Mouse (Mus musculus): ENCODE measurements around the gene Acsm1.
"Not testable (repeated sequence)": the region's sequence is repeated elsewhere in the genome, so short reads cannot be mapped to it uniquely, and the experiment has no call there.

Acsm1 gene

DNA sequence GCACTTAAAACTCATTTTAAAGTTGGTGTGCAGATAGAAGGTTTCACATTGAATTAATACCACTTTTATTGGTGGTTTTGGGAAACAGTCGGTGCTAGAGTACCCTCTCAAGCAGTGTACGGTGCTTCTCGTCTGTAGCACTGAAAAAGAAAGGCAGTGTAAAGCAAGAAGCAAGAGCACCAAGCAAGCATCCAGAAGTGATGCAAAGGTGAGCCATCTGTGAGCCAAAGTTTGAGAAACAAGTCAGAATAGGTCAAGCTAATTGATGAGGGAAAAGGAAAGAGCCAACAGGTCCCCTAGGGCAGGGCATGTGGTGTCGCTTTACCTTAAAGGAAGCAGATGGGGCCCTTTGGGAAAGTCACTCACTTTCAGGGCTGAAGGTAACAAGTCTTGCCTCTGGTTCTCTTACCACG, at the start of gene Acsm1:
Acsm1 (plus strand) TSS at position 363 of the 413 bp plus-strand sequence.
- DNase-seq (ENCODE audit: low read depth, low spot score): no peak

- no peak for DNase-seq (ENCODE audit: low read depth, low spot score)
Measured at GRCm38 (mm10) chr7:119559789-119560451, 46.9 kb upstream of the Acsm1 start.

DNA sequence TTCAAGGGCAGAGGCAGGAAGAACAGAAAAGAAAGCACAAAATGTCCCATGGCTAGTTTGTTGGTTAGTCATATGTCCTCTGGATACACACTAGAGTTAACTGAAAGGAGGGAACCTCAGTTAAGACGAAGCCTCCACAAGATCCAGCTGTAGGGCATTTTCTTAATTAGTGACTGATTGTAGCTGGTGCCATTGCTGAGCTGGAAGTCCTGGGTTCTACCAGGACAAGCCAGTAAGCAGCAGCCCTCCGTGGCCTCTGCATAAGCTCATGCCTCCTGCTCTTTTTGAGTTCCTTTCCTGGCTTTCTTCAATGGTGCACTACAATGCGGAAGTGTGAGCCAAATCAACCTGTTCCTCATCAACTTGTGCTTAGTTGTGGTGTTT, 46.4 kb upstream of the Acsm1 start:
- no peak for DNase-seq (ENCODE audit: low read depth, low spot score)

- no peak for DNase-seq (ENCODE audit: low read depth, low spot score)
Measured at GRCm38 (mm10) chr7:119561441-119561840, 45.4 kb upstream of the Acsm1 start.

- not testable (repeated sequence) for DNase-seq (ENCODE audit: low read depth, low spot score)
Measured at GRCm38 (mm10) chr7:119562476-119562875, 44.4 kb upstream of the Acsm1 start.

- DNase-seq (ENCODE audit: low read depth, low spot score): no peak
Measured at GRCm38 (mm10) chr7:119594530-119595107, 12.2 kb upstream of the Acsm1 start.

DNA sequence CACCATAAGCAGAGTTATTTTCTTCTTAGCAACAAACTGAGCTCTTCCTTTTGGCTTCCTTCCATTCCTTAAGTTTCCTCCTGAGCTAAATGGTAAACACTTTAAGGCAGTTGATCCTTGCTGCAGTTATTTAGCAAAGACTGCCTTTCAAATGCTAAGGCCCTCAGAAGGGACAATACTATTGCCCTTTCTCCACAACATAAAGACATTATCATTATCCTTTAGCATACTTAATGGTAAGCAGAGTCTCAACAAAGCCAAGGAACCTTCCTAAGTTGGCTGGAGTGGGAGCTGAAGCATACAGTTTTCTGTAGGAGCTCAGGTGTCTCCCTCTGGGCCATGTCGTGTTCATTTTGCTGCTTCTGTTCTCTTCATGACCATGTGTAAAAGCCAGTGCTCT, 11.5 kb upstream of the Acsm1 start:
- DNase-seq (ENCODE audit: low read depth, low spot score): no peak

GRCm38 (mm10) chr7:119596536-119596935, 10.3 kb upstream of the Acsm1 start:
- no peak for DNase-seq (ENCODE audit: low read depth, low spot score)

DNA sequence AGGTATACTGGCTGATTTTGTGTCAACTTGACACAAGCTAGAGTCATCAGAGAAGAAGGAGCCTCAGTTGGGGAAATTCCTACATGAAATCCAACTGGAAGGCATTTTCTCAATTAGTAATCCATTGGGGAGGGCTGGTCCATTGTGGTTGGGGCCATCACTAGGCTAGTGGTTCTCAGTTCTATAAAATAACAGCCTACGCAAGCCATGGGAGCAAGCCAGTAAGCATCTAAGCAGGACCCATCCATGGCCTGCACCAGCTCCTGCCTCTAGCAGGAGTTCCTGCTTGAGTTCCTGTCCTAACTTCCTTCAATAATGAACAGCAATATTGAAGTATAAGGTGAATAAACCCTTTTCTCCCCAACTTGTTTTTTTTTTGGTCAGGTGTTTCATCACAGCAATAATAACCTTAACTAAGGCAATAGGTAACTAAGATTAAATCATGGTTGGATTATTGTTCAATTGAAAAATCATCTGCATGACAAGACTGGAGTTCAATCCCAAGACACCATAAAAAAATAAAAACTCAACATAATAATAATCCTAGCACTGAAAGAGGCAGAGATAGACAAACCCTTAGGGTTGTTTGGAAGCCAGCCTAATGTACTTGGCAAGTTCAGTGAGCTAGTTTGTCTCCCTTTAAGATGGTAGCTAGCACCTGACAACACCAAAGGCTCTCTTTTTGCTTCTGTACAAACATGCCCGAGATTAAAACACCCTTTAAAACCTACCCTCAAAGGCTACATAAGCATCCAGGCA, 5.5 kb upstream of the Acsm1 start:
- DNase-seq (ENCODE audit: low read depth, low spot score): no peak

GRCm38 (mm10) chr7:119601954-119602317, 4.9 kb upstream of the Acsm1 start:
- DNase-seq (ENCODE audit: low read depth, low spot score): no peak

DNA sequence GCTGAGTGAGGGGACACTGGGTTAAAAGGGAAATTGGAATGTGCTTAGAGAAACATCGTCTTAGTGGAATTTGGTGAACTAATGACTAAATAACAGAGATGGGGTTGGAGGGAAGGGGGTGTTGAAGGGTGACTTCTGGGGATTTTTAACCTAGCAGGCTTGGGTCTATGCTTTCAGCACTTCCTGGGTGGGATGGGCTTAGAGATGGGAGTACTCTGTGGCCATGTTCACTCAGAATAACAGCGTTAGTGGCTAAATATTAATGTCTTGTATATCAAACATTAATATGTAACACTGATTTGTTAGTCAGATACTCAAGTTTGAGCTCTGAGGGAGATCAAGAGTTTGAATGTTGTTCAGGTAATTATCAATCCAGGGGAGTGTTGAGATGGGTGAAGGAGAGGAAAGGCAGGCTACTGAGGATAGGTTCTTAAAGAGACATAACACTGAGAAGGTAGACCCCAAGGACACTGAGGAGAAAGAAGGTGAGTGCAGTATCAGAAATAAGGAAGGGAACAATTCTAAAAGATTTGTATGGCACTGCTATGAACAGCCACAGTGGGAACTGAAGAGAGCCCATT, 1.8 kb upstream of the Acsm1 start:
- DNase-seq (ENCODE audit: low read depth, low spot score): no peak

DNA sequence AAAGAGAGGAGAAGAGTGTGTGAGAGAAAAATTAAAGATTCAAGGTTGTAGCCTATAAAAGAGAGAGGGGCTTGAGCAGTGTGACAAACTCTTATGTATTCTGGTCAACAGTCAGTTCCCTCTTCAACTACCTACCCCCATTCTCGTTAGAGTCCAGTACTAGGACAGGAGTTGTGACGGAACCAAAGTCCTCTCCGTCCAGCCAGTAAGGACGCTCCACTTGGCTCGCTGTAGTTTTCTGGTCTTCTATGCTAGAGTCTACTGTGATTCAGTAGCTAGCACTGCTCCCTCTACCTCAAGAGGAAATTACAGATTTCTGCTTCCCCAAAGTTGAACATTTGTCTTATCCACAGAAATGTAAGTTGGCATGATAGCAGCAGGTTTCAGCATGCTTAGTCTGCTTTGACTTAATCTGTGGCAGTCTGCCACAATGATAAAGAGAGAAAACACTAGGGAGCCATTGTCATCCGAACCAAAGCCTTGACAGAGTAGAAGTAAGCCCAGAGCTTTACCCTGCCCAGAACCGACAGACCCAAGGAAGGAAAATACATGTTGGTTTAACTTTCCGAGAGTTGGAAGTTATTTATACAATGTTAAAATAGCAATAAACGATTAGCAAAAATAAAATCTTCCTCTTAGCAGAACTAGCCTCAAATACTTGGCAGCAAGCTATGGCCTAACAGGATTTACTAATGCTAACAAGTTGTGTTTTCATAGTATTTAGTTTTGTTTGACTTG, 731 bp upstream of the Acsm1 start:
- DNase-seq (ENCODE audit: low read depth, low spot score): no peak

DNA sequence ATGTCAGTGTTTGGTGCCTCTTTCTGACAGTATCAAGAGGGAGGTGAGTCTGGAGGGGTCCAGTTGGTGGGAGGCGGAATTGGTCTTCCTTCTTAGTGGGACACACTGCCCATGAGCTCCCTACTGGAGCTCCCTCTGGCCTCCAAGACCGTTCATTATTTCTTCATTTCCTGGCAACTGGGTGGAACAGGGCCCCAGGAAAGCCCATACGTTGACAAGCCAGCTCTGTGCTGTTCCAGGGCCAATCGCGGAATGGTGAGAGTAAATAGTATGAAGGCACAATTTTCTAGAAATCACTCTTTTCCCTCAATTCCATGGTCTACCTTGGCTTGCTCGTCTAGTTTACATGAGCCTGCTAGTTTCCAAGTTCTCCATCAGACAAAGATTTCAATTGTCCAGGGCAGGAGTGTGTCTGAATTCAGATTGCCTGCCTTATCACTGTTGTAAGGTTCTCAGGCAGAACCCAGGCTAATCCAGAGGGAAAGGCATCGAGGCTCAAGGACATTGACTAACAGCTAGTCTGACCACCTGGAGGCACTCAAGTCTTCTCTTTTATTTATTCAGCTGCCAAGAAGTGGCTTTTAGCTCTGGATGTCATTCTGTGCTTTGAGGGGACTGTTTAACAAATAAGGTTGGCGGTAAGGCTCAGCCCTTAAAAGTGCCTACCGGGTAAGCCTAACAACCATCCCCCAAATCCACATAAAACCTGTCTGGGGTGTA, 1.1 kb downstream of the Acsm1 start:
- no peak for DNase-seq (ENCODE audit: low read depth, low spot score)

GRCm38 (mm10) chr7:119616531-119616930, 9.7 kb downstream of the Acsm1 start:
- no peak for DNase-seq (ENCODE audit: low read depth, low spot score)

DNA sequence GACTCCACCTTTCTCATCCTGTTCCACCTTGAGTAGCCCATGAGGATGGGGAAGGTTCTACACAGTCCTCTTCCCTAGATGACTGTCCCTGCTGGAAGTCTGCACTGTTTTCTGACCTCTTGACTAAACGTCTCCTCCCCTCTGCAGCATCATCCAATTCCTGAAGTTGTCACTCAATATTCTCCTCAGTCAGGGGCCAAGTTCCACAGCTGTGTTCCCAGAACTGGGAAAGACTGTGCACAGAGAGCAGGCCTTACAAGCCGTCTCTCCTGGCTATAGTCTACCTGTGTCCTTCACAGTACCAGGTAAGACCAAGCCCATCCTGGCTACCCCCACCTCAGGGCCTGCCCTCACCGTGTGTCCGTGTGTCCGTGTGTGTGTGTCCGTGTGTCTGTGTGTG, 10.8 kb downstream of the Acsm1 start:
- no peak for DNase-seq (ENCODE audit: low read depth, low spot score)

- DNase-seq (ENCODE audit: low read depth, low spot score): no peak
Measured at GRCm38 (mm10) chr7:119618209-119618935, 11.5 kb downstream of the Acsm1 start.

DNA sequence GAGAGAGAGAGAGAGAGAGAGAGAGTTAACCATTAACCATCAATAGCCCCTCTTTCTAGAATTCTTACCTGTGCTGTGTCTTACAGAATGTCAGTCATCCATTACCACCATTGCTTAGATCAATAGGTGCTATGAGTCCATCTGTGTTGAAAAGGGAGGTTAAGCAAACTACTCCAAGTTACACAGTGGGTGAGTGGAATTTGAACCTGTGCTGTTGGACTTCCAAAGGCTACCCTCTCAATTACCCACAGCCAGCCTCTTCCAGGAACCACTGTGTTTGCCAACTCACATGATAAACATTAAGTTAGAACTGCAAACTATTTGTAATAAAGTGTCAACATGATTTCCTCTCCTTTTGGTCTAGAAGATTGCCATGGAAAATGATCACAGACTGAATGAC, 13.3 kb downstream of the Acsm1 start:
- DNase-seq (ENCODE audit: low read depth, low spot score): no peak

- DNase-seq (ENCODE audit: low read depth, low spot score): no peak
Measured at GRCm38 (mm10) chr7:119638773-119639172, 31.9 kb downstream of the Acsm1 start.

GRCm38 (mm10) chr7:119642307-119642706, 35.5 kb downstream of the Acsm1 start:
- DNase-seq (ENCODE audit: low read depth, low spot score): no peak

- no peak for DNase-seq (ENCODE audit: low read depth, low spot score)
Measured at GRCm38 (mm10) chr7:119667893-119668292, 61.1 kb downstream of the Acsm1 start.

- no peak for DNase-seq (ENCODE audit: low read depth, low spot score)
Measured at GRCm38 (mm10) chr7:119670395-119670794, 63.6 kb downstream of the Acsm1 start.
